Mouse (Mus musculus) CH12.LX (cell line): Measurements from ENCODE around the gene H3f3b. TPM values are rescaled to one million over a fixed set of nuclear protein-coding genes. Genes with fewer than 3 reads are reported as not detected.

ENCODE experiments used
- DNase-seq: peaks from one replicate; pipeline ENCODE4 v3.0.0-alpha.2; 2013; ENCODE audit errors: extremely low read depth
- H3K27ac ChIP-seq: 2 replicates; pipeline ENCODE4 v1.5.1; 2012; ENCODE audit warnings: low read depth, mild to moderate bottlenecking, control low read depth, moderate library complexity; ENCODE audit not compliant: insufficient read depth
- H3K27me3 ChIP-seq: replicated peaks from 2 replicates; pipeline ENCODE3; 2012; ENCODE audit warnings: inconsistent platforms
- H3K36me3 ChIP-seq, 2 experiments: replicated peaks in 1 of 2; 2 replicates each; pipeline versions ENCODE3 to v1.6.1; 2012; ENCODE audit warnings: inconsistent platforms in 1 of 2, low read length in 1 of 2, mild to moderate bottlenecking in 1 of 2, mixed read lengths in 1 of 2, moderate library complexity in 1 of 2; ENCODE audit not compliant: control insufficient read depth in 1 of 2, insufficient read depth in 1 of 2
- H3K4me1 ChIP-seq, 2 experiments: 2 replicates each; pipeline ENCODE4 v1.6.1; 2012; ENCODE audit warnings: inconsistent platforms in 1 of 2, moderate library complexity in 1 of 2; ENCODE audit not compliant: insufficient read depth in 2 of 2, control insufficient read depth in 1 of 2
- H3K4me2 ChIP-seq: 2 replicates; pipeline ENCODE4 v1.6.1; 2012; ENCODE audit warnings: low read depth, mild to moderate bottlenecking, control low read depth; ENCODE audit not compliant: poor library complexity, insufficient read depth, severe bottlenecking
- H3K4me3 ChIP-seq, 3 experiments: fragments of 150-350 bp in 1 of 3; sonication (generic) in 1 of 3; replicated peaks in 1 of 3; 2 replicates each; pipeline versions ENCODE3 to v1.5.1; 2011 to 2012; ENCODE audit warnings: low read depth in 2 of 3, low read length in 2 of 3, mild to moderate bottlenecking in 2 of 3, moderate library complexity in 2 of 3, control low read depth in 1 of 3, improper control_type of control experiment in 1 of 3, inconsistent platforms in 1 of 3, mixed read lengths in 1 of 3; ENCODE audit not compliant: poor library complexity in 1 of 3
- H3K79me2 ChIP-seq: replicated peaks from 2 replicates; pipeline ENCODE4 v1.6.1; 2012; ENCODE audit warnings: mild to moderate bottlenecking, moderate library complexity; ENCODE audit not compliant: control insufficient read depth, poor library complexity, insufficient read depth, severe bottlenecking; ENCODE audit errors: extremely low read depth
- H3K9ac ChIP-seq: 2 replicates; pipeline ENCODE4 v1.6.1; 2012; ENCODE audit warnings: low read depth, mild to moderate bottlenecking, control low read depth, moderate library complexity; ENCODE audit not compliant: insufficient read depth
- H3K9me3 ChIP-seq: replicated peaks from 2 replicates; pipeline ENCODE3; 2012; ENCODE audit warnings: low read length, inconsistent platforms, mixed read lengths
- CHD2 ChIP-seq: IDR thresholded peaks from 2 replicates; pipeline ENCODE4 v1.6.1; 2011; ENCODE audit warnings: low read length, improper control_type of control experiment
- CTCF ChIP-seq, 2 experiments: IDR thresholded peaks in 1 of 2; conservative IDR thresholded peaks in 1 of 2; 2 replicates each; pipeline ENCODE4 v1.5.1; 2011 to 2012; ENCODE audit warnings: low read depth in 2 of 2, low read length in 2 of 2, improper control_type of control experiment in 1 of 2, inconsistent platforms in 1 of 2, mild to moderate bottlenecking in 1 of 2, moderate library complexity in 1 of 2
- ELF1 ChIP-seq: IDR thresholded peaks from 2 replicates; pipeline ENCODE4 v1.6.1; 2014; ENCODE audit warnings: low read depth, mild to moderate bottlenecking, inconsistent platforms, low read length, improper control_type of control experiment
- EP300 ChIP-seq: IDR thresholded peaks from 2 replicates; pipeline ENCODE4 v1.6.1; 2011; ENCODE audit warnings: low read length, improper control_type of control experiment
- MAFK ChIP-seq: IDR thresholded peaks from 2 replicates; pipeline ENCODE4 v1.6.1; 2011; ENCODE audit warnings: low read length, improper control_type of control experiment; ENCODE audit not compliant: insufficient replicate concordance
- NELFE ChIP-seq: IDR thresholded peaks from 2 replicates; pipeline ENCODE4 v1.6.1; 2011; ENCODE audit warnings: low read depth, low read length, improper control_type of control experiment
- NRF1 ChIP-seq: IDR thresholded peaks from 2 replicates; pipeline ENCODE4 v1.6.1; 2014; ENCODE audit warnings: low read depth, mild to moderate bottlenecking, inconsistent platforms, low read length, improper control_type of control experiment, moderate library complexity
- POLR2AphosphoS2 ChIP-seq: IDR thresholded peaks from 2 replicates; pipeline ENCODE4 v1.6.1; 2011; ENCODE audit warnings: low read depth, low read length, improper control_type of control experiment
- RCOR1 ChIP-seq: conservative IDR thresholded peaks from 2 replicates; pipeline ENCODE4 v1.6.1; 2012; ENCODE audit warnings: low read depth, mild to moderate bottlenecking, inconsistent platforms, low read length, improper control_type of control experiment
- SIN3A ChIP-seq: IDR thresholded peaks from 2 replicates; pipeline ENCODE4 v1.6.1; 2012; ENCODE audit warnings: low read length, improper control_type of control experiment, inconsistent platforms
- TBP ChIP-seq: conservative IDR thresholded peaks from 2 replicates; pipeline ENCODE4 v1.6.1; 2011; ENCODE audit warnings: low read depth, low read length, improper control_type of control experiment
- UBTF ChIP-seq: IDR thresholded peaks from 2 replicates; pipeline ENCODE4 v1.6.1; 2012; ENCODE audit warnings: low read depth, mild to moderate bottlenecking, inconsistent platforms, low read length, improper control_type of control experiment, moderate library complexity
- USF2 ChIP-seq: conservative IDR thresholded peaks from 2 replicates; pipeline ENCODE4 v1.6.1; 2011; ENCODE audit warnings: low read depth, low read length, improper control_type of control experiment
- ZC3H11A ChIP-seq: IDR thresholded peaks from 2 replicates; pipeline ENCODE4 v1.6.1; 2012; ENCODE audit warnings: low read depth, mild to moderate bottlenecking, inconsistent platforms, low read length, improper control_type of control experiment
- ZKSCAN1 ChIP-seq: IDR thresholded peaks from 2 replicates; pipeline ENCODE4 v1.6.1; 2012; ENCODE audit warnings: low read depth, inconsistent platforms, low read length, improper control_type of control experiment, borderline replicate concordance
- ZNF384 ChIP-seq: IDR thresholded peaks from 2 replicates; pipeline ENCODE4 v1.6.1; 2012; ENCODE audit warnings: low read depth, low read length, improper control_type of control experiment, inconsistent platforms
- dilution Hi-C: fragments of 300-500 bp; cut with MboI; formaldehyde crosslinking; loops from 2 replicates; pipeline ENCODE4 v1.14.3; 2020; ENCODE audit warnings: low sequenced_read_pairs; ENCODE audit not compliant: extremely low pct_unique_long_range_greater_than_20kb, extremely low pct_ligation_motif_present
- in situ Hi-C: fragments of 300-500 bp; cut with MboI; formaldehyde crosslinking; loops from 3 replicates; pipeline ENCODE4 v1.14.3; 2019; ENCODE audit warnings: low sequenced_read_pairs, low pct_ligation_motif_present, low pct_unique_long_range_greater_than_20kb, mixed read lengths
- polyA plus RNA-seq: library from polyadenylated mRNA; unstranded; fragments of >175 nt; gene quantifications from 2 replicates; pipeline ENCODE4 v1.2.1, GENCODE M21; 2012; ENCODE audit warnings: low read depth; ENCODE audit not compliant: insufficient read length
- total RNA-seq, 2 experiments: library from RNA; depleted of rRNA; stranded (reverse); fragments of 300-350 nt in 1 of 2; fragments of >200 nt in 1 of 2; gene quantifications; 2 replicates each; pipeline ENCODE4 v1.2.3; 2012 to 2014

The H3f3b gene
- total and polyA plus RNA-seq, 3 experiments: 340 to 889 (median 567) TPM

DNA sequence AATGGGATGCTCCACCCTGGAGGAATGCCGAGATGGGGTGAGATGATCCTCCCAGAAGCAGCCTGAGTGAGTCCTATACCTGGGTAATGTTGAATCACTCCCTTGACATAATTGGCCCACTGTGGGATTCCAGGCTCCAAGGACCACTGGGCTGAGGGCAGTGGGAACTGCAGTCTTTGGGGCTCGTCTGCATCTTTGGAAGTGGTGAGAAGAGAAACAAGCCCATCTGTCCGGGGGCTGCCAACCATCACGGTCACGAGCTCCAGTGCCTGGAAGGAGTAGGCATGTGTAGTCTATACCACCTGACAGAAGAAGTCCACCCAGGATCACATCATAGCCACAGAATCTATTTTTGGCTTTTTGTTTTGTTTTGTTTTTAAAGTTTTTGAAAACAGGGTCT is 16.8 kb downstream of the H3f3b start:
- Histone ChIP-seq H3K27ac (no peak overlapping the region), H3K27me3 (no peaks in the 10 kb centered on the region), H3K79me2 (peaks cover 6% of the 10 kb centered on the region; the same call in 1 of the 2 replicates), H3K9me3 (no peaks in the 10 kb centered on the region), H3K4me3 (peak overlapping the region in 1 of 3 experiments; percentile 98), H3K4me1 (peaks cover 7 to 43% of the 10 kb centered on the region in 2 experiments), H3K4me2 (peak overlapping the region; percentile 75; the same call in 1 of the 2 replicates), H3K36me3 (peaks cover 39 to 51% of the 10 kb centered on the region in 2 experiments), H3K9ac (no peak overlapping the region; the same call in 1 of the 2 replicates)
- DNase-seq: no peak
- dilution Hi-C loops: no loop called here
- TF ChIP-seq CHD2 (no peak), ZC3H11A (no peak), MAFK (no peak), ZNF384 (no peak), NRF1 (no peak), ELF1 (no peak), TBP (no peak), ZKSCAN1 (no peak), USF2 (no peak), RCOR1 (no peak), CTCF (conservative IDR thresholded peaks at IDR 0.05 in 1 of 2, IDR thresholded peaks at IDR 0.05 in 1 of 2; ENCODE audit: low read depth in 2 of 2, low read length in 2 of 2) (no peak), SIN3A (no peak), EP300 (no peak), POLR2AphosphoS2 (no peak)
- in situ Hi-C loops: loop anchor here (25.0 kb wide), 1 partner anchor 399 kb away; the partner anchor contains the start of genes Gga3, Mif4gd and Mrps7

DNA sequence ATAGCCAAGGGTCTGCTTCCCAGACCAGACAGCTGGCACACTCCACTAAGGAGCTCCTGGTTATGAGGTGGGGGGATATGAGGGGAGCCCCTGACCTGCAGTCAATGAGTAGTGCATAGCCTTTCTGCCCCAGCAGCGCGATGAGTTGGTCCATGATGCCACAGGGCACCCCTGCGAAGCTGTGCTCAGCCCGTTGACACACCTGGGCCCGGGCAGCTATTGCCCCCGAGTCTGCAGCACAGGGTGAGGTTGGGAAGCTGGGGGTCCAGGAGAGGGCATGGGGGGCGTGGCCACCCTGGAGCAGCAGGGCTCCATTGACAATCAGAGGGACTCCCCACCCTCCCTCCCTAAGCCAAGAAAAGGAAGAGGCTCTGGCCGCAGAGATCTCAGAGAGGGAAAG is 17.6 kb downstream of the H3f3b start:
- H3K4me2 ChIP-seq: no peak overlapping the region
- in situ Hi-C loops (loop anchor here (25.0 kb wide), 1 partner anchor 398 kb away; the partner anchor contains the start of genes Gga3, Mif4gd and Mrps7), dilution Hi-C loops (no loop called here)
- no peaks in the 10 kb centered on the region for H3K9me3 ChIP-seq
- H3K27ac ChIP-seq: no peak overlapping the region
- H3K79me2 ChIP-seq: peaks cover 6% of the 10 kb centered on the region; the same call in 1 of the 2 replicates
- no peak for DNase-seq
- H3K27me3 ChIP-seq: no peaks in the 10 kb centered on the region
- no peak overlapping the region for H3K9ac ChIP-seq
- peaks cover 11 to 49% of the 10 kb centered on the region in 2 experiments for H3K4me1 ChIP-seq
- TF ChIP-seq ZKSCAN1 (no peak), UBTF (no peak), MAFK (no peak), NELFE (no peak), NRF1 (no peak)
- TF ChIP-seq, all 38 proteins: peak for 0
- H3K4me3 ChIP-seq: no peak overlapping the region
- H3K36me3 ChIP-seq: peaks cover 41 to 59% of the 10 kb centered on the region in 2 experiments
